Mouse (Mus musculus) ES-Bruce4 (cell line): ENCODE measurements around the gene Ergic2. TPM values are rescaled to one million over a fixed set of nuclear protein-coding genes. Genes with fewer than 3 reads are reported as not detected.

Experiments used
- H3K27ac ChIP-seq: 2 replicates; pipeline ENCODE4 v1.5.1; 2012; ENCODE audit warnings: low read length, inconsistent platforms; ENCODE audit not compliant: insufficient read depth
- H3K27me3 ChIP-seq: 2 replicates; pipeline ENCODE4 v1.6.1; 2012; ENCODE audit warnings: mild to moderate bottlenecking, low read length, inconsistent platforms; ENCODE audit not compliant: control insufficient read depth, poor library complexity, insufficient read depth, severe bottlenecking
- H3K36me3 ChIP-seq: 2 replicates; pipeline ENCODE4 v1.6.1; 2012; ENCODE audit warnings: inconsistent platforms, mild to moderate bottlenecking, low read length, moderate library complexity; ENCODE audit not compliant: control insufficient read depth, poor library complexity, insufficient read depth, severe bottlenecking
- H3K4me1 ChIP-seq: one replicate; pipeline ENCODE4 v1.8.1; 2011; ENCODE audit warnings: low read length; ENCODE audit not compliant: control insufficient read depth, insufficient read depth
- H3K4me3 ChIP-seq: 2 replicates; pipeline ENCODE4 v1.5.1; 2011; ENCODE audit warnings: low read depth, mild to moderate bottlenecking, low read length
- H3K9ac ChIP-seq: 2 replicates; pipeline ENCODE4 v1.6.1; 2012; ENCODE audit warnings: low read depth, mild to moderate bottlenecking, inconsistent platforms; ENCODE audit not compliant: poor library complexity, severe bottlenecking
- H3K9me3 ChIP-seq: replicated peaks from 2 replicates; pipeline ENCODE4 v1.6.1; 2012; ENCODE audit warnings: mild to moderate bottlenecking, low read length, inconsistent platforms; ENCODE audit not compliant: control insufficient read depth, poor library complexity, insufficient read depth, severe bottlenecking
- CTCF ChIP-seq: IDR thresholded peaks from one replicate; pipeline ENCODE4 v1.8.1; 2011; ENCODE audit warnings: low read depth, low read length
- EP300 ChIP-seq: IDR thresholded peaks from 2 replicates; pipeline ENCODE4 v1.6.1; 2011; ENCODE audit warnings: low read depth, low read length; ENCODE audit not compliant: insufficient read depth
- POLR2A ChIP-seq: IDR thresholded peaks from one replicate; pipeline ENCODE4 v1.8.1; 2011; ENCODE audit warnings: low read length; ENCODE audit not compliant: insufficient read depth
- polyA plus RNA-seq: library from polyadenylated mRNA; stranded (reverse); fragments of >200 nt; gene quantifications from 2 replicates; pipeline ENCODE4 v1.2.4, GENCODE M21; 2011; ENCODE audit warnings: low read depth; ENCODE audit not compliant: missing spikeins, insufficient read depth, insufficient read length

Ergic2 gene
- polyA plus RNA-seq, 1 experiment = 119 TPM

- H3K4me1 ChIP-seq = no peaks in the 10 kb centered on the region
- H3K27me3 ChIP-seq = no peaks in the 10 kb centered on the region; the same call in 1 of the 2 replicates
- TF ChIP-seq EP300 = no peak
- no peak for TF ChIP-seq POLR2A
- no peak for TF ChIP-seq CTCF
- H3K27ac ChIP-seq = no peak overlapping the region
- no peak overlapping the region for H3K4me3 ChIP-seq
- no peaks in the 10 kb centered on the region for H3K36me3 ChIP-seq
- no peaks in the 10 kb centered on the region for H3K9me3 ChIP-seq
- no peak overlapping the region for H3K9ac ChIP-seq
Observed at GRCm38 (mm10) chr6:148142421-148142820, 69.8 kb downstream of the Ergic2 start.

GRCm38 (mm10) chr6:148141874-148142273 lies 70.3 kb downstream of the Ergic2 start:
- no peak overlapping the region for H3K9ac ChIP-seq
- H3K4me1 ChIP-seq = no peaks in the 10 kb centered on the region
- H3K27ac ChIP-seq = no peak overlapping the region
- H3K27me3 ChIP-seq = no peaks in the 10 kb centered on the region; the same call in 1 of the 2 replicates
- no peaks in the 10 kb centered on the region for H3K9me3 ChIP-seq
- H3K4me3 ChIP-seq = no peak overlapping the region
- TF ChIP-seq EP300 = no peak
- no peak for TF ChIP-seq POLR2A
- TF ChIP-seq CTCF = peak; percentile 57
- H3K36me3 ChIP-seq = no peaks in the 10 kb centered on the region

GRCm38 (mm10) chr6:148139288-148139995 lies 72.7 kb downstream of the Ergic2 start:
- Histone ChIP-seq H3K36me3 (no peaks in the 10 kb centered on the region), H3K4me1 (no peaks in the 10 kb centered on the region), H3K9me3 (no peaks in the 10 kb centered on the region), H3K9ac (no peak overlapping the region), H3K4me3 (no peak overlapping the region), H3K27me3 (no peaks in the 10 kb centered on the region; the same call in 1 of the 2 replicates), H3K27ac (no peak overlapping the region)
- TF ChIP-seq POLR2A = no peak

GRCm38 (mm10) chr6:148135769-148136382 lies 76.3 kb downstream of the Ergic2 start:
- no peak for TF ChIP-seq POLR2A
- 0 out of 2 replicates have a peak, but pooled peaks have one; percentile 7 for TF ChIP-seq EP300
- TF ChIP-seq CTCF = peak; percentile 90
- H3K9ac ChIP-seq = no peak overlapping the region
- H3K27ac ChIP-seq = no peak overlapping the region
- H3K4me1 ChIP-seq = no peaks in the 10 kb centered on the region
- H3K9me3 ChIP-seq = no peaks in the 10 kb centered on the region
- no peaks in the 10 kb centered on the region for H3K36me3 ChIP-seq
- no peak overlapping the region for H3K4me3 ChIP-seq
- H3K27me3 ChIP-seq = no peaks in the 10 kb centered on the region

- Histone ChIP-seq H3K4me3 (no peak overlapping the region), H3K9me3 (peaks cover 7% of the 10 kb centered on the region; the same call in 1 of the 2 replicates), H3K27me3 (no peaks in the 10 kb centered on the region), H3K27ac (no peak overlapping the region), H3K36me3 (no peaks in the 10 kb centered on the region), H3K9ac (no peak overlapping the region), H3K4me1 (no peaks in the 10 kb centered on the region)
- TF ChIP-seq EP300 (no peak), CTCF (no peak), POLR2A (no peak)
Observed at GRCm38 (mm10) chr6:148133536-148133935, 78.6 kb downstream of the Ergic2 start.

- no peak overlapping the region for H3K4me3 ChIP-seq
- no peaks in the 10 kb centered on the region for H3K4me1 ChIP-seq
- no peak for TF ChIP-seq CTCF
- no peak for TF ChIP-seq POLR2A
- TF ChIP-seq EP300 = no peak
- H3K36me3 ChIP-seq = no peaks in the 10 kb centered on the region
- H3K9ac ChIP-seq = no peak overlapping the region
- H3K27ac ChIP-seq = no peak overlapping the region
- H3K27me3 ChIP-seq = no peaks in the 10 kb centered on the region
- H3K9me3 ChIP-seq = peaks cover 7% of the 10 kb centered on the region; the same call in 1 of the 2 replicates
Observed at GRCm38 (mm10) chr6:148132314-148132713, 79.9 kb downstream of the Ergic2 start.

Other genes starting within 250 kb of the Ergic2 start
- gene Far2, start 165.1 kb downstream of the Ergic2 start, polyA plus RNA-seq = 0.37 TPM in 1 of 2 replicates, not detected in the other
- 2.7 and 3.3 TPM in 2 replicates for gene Tmtc1, start 232.0 kb upstream of the Ergic2 start, polyA plus RNA-seq